Mouse (Mus musculus): ENCODE data around the gene Plin5. TPM values are rescaled to one million over a fixed set of nuclear protein-coding genes. Genes with fewer than 3 reads are reported as not detected.

Gene Plin5
- polyA plus RNA-seq, 1 experiment = 0.06 TPM

DNA sequence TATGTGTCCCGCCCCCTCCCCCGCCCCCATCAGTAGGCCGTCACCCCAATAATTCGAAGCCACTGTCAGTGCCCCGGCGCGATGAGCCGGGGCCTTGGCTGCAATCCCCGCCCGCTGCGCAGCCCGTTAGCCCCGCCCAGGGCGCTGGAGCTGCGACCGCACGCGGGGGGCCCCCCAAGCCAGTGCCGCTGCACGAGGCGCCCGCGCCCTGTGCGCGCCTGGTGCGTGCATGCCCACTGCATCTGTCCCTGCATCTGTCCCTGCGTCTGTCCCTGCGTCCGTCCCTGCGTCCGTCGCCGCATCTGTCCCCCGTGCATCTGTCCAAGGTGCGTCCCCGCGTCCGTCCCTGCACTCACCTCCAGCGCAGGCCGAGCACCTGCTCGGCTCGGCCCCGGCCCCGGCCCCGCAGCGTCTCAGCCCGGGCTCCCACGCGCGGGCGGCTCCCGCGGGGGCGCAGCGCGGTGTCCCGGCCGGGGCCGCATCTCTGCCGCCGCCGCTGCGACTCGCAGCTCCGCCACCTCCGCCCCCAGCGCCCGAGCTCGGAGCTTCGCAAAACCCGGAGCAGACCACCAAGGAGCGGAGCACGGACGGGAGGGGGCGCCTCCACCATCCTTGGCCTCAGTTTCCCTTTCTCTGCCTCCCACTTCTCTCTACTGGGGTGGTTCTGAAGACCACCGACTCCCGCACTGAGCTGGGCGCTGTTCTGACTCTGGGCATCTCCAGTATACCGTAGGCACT lies 22.6 kb upstream of the Plin5 start, which contains the start of gene Sema6b:
TSS of gene Sema6b (minus strand) at position 486 of the 738 bp plus-strand sequence.
- Histone ChIP-seq H3K36me3 (ENCODE audit: control insufficient read depth, insufficient read depth) (no peaks in the 10 kb centered on the region), H3K79me2 (ENCODE audit: control insufficient read depth, insufficient read depth) (no peaks in the 10 kb centered on the region), H3K4me3 (no peak within 1 kb of the TSS), H3K4me2 (ENCODE audit: low read depth) (peak within 1 kb of the TSS; percentile 55), H3ac (ENCODE audit: control insufficient read depth, insufficient read length) (no peak within 1 kb of the TSS), H3K27me3 (ENCODE audit: control insufficient read depth, insufficient read depth, insufficient read length) (peaks cover 82% of the 10 kb centered on the region)
- TF ChIP-seq POLR2AphosphoS2 (IDR thresholded peaks at IDR 0.05; ENCODE audit: insufficient read length, low read depth) (no peak), SRF (IDR thresholded peaks at IDR 0.05; ENCODE audit: control insufficient read depth, insufficient read length, low read depth) (no peak), TCF12 (IDR thresholded peaks at IDR 0.05; ENCODE audit: insufficient read depth, poor library complexity, severe bottlenecking) (no peak), TCF3 (IDR thresholded peaks at IDR 0.05; ENCODE audit: insufficient read length, low read depth) (peak; percentile 36), MAX (IDR thresholded peaks at IDR 0.05; ENCODE audit: low read depth) (no peak), E2F4 (IDR thresholded peaks at IDR 0.05; ENCODE audit: insufficient read depth) (no peak), CEBPB (IDR thresholded peaks at IDR 0.05; ENCODE audit: insufficient read depth, poor library complexity, severe bottlenecking) (no peak), USF1 (IDR thresholded peaks at IDR 0.05; ENCODE audit: low read depth) (no peak), REST (IDR thresholded peaks at IDR 0.05; ENCODE audit: insufficient read depth, insufficient read length) (no peak), POLR2A (IDR thresholded peaks at IDR 0.05; ENCODE audit: insufficient read length, low read depth) (no peak), MYOD1 (IDR thresholded peaks at IDR 0.05; ENCODE audit: control insufficient read depth in 1 of 3, insufficient read length in 2 of 3, low read depth in 2 of 3) (peak in 2 of 3 experiments; percentile 13 to 49), MYOG (IDR thresholded peaks at IDR 0.05; ENCODE audit: control insufficient read depth in 1 of 3, insufficient read depth in 1 of 3, insufficient read length in 2 of 3, low read depth in 2 of 3) (peak in 2 of 3 experiments; percentile 68 to 71)

- no peaks in the 10 kb centered on the region for H3K79me2 ChIP-seq (ENCODE audit: control insufficient read depth, insufficient read depth)
- no peak overlapping the region for H3K4me3 ChIP-seq
- H3ac ChIP-seq (ENCODE audit: control insufficient read depth, insufficient read length) = no peak overlapping the region
- TF ChIP-seq MYOG (IDR thresholded peaks at IDR 0.05; ENCODE audit: control insufficient read depth in 1 of 3, insufficient read depth in 1 of 3, insufficient read length in 2 of 3, low read depth in 2 of 3) (no peak), MYOD1 (IDR thresholded peaks at IDR 0.05; ENCODE audit: control insufficient read depth in 1 of 3, insufficient read length in 2 of 3, low read depth in 2 of 3) (no peak), SRF (IDR thresholded peaks at IDR 0.05; ENCODE audit: control insufficient read depth, insufficient read length, low read depth) (no peak), POLR2AphosphoS2 (IDR thresholded peaks at IDR 0.05; ENCODE audit: insufficient read length, low read depth) (no peak), TCF3 (IDR thresholded peaks at IDR 0.05; ENCODE audit: insufficient read length, low read depth) (no peak), MAX (IDR thresholded peaks at IDR 0.05; ENCODE audit: low read depth) (no peak), USF1 (IDR thresholded peaks at IDR 0.05; ENCODE audit: low read depth) (no peak), REST (IDR thresholded peaks at IDR 0.05; ENCODE audit: insufficient read depth, insufficient read length) (no peak), TCF12 (IDR thresholded peaks at IDR 0.05; ENCODE audit: insufficient read depth, poor library complexity, severe bottlenecking) (no peak), CEBPB (IDR thresholded peaks at IDR 0.05; ENCODE audit: insufficient read depth, poor library complexity, severe bottlenecking) (no peak)
- H3K36me3 ChIP-seq (ENCODE audit: control insufficient read depth, insufficient read depth) = no peaks in the 10 kb centered on the region
- H3K27me3 ChIP-seq (ENCODE audit: control insufficient read depth, insufficient read depth, insufficient read length) = peaks cover 76% of the 10 kb centered on the region
- no peak overlapping the region for H3K4me2 ChIP-seq (ENCODE audit: low read depth)
Measured at GRCm38 (mm10) chr17:56139355-56139754, 22.0 kb upstream of the Plin5 start.

- no peak overlapping the region for H3ac ChIP-seq (ENCODE audit: control insufficient read depth, insufficient read length)
- H3K4me2 ChIP-seq (ENCODE audit: low read depth) = no peak overlapping the region
- no peaks in the 10 kb centered on the region for H3K79me2 ChIP-seq (ENCODE audit: control insufficient read depth, insufficient read depth)
- no peak overlapping the region for H3K4me3 ChIP-seq
- no peaks in the 10 kb centered on the region for H3K36me3 ChIP-seq (ENCODE audit: control insufficient read depth, insufficient read depth)
- no peak for TF ChIP-seq E2F4 (IDR thresholded peaks at IDR 0.05; ENCODE audit: insufficient read depth)
- no peak for TF ChIP-seq SRF (IDR thresholded peaks at IDR 0.05; ENCODE audit: control insufficient read depth, insufficient read length, low read depth)
- H3K27me3 ChIP-seq (ENCODE audit: control insufficient read depth, insufficient read depth, insufficient read length) = peaks cover 62% of the 10 kb centered on the region
Measured at GRCm38 (mm10) chr17:56137839-56138613, 20.6 kb upstream of the Plin5 start.

DNA sequence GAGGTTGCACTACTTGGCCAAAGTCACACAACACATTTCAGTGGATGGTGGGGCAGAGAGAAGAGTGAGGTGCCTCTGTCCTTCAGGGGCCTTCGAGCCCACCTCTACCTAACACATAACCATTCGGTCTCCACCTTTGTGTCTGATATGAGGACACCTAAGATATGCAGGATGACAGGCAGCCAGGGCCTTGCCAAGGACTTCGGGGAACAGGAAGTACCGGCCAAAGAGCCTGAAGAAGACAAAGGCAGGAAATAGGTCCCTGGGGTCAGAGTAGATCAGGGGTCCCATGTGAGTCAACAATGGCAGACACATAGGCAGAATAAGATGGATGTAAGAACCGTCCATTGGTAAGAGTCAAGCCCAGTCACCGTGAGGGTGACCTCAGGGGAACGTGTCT lies 19.2 kb upstream of the Plin5 start:
- Histone ChIP-seq H3K36me3 (ENCODE audit: control insufficient read depth, insufficient read depth) (no peaks in the 10 kb centered on the region), H3K27me3 (ENCODE audit: control insufficient read depth, insufficient read depth, insufficient read length) (peaks cover 53% of the 10 kb centered on the region), H3K4me3 (no peak overlapping the region), H3K79me2 (ENCODE audit: control insufficient read depth, insufficient read depth) (no peaks in the 10 kb centered on the region), H3K4me2 (ENCODE audit: low read depth) (no peak overlapping the region), H3ac (ENCODE audit: control insufficient read depth, insufficient read length) (no peak overlapping the region)
- TF ChIP-seq MYOG (IDR thresholded peaks at IDR 0.05; ENCODE audit: control insufficient read depth in 1 of 3, insufficient read depth in 1 of 3, insufficient read length in 2 of 3, low read depth in 2 of 3) = no peak
- no peak for TF ChIP-seq CEBPB (IDR thresholded peaks at IDR 0.05; ENCODE audit: insufficient read depth, poor library complexity, severe bottlenecking)
- no peak for TF ChIP-seq USF1 (IDR thresholded peaks at IDR 0.05; ENCODE audit: low read depth)
- TF ChIP-seq TCF3 (IDR thresholded peaks at IDR 0.05; ENCODE audit: insufficient read length, low read depth) = no peak
- TF ChIP-seq REST (IDR thresholded peaks at IDR 0.05; ENCODE audit: insufficient read depth, insufficient read length) = no peak
- TF ChIP-seq SRF (IDR thresholded peaks at IDR 0.05; ENCODE audit: control insufficient read depth, insufficient read length, low read depth) = no peak
- no peak for TF ChIP-seq TCF12 (IDR thresholded peaks at IDR 0.05; ENCODE audit: insufficient read depth, poor library complexity, severe bottlenecking)
- TF ChIP-seq POLR2AphosphoS2 (IDR thresholded peaks at IDR 0.05; ENCODE audit: insufficient read length, low read depth) = no peak
- TF ChIP-seq MYOD1 (IDR thresholded peaks at IDR 0.05; ENCODE audit: control insufficient read depth in 1 of 3, insufficient read length in 2 of 3, low read depth in 2 of 3) = no peak
- TF ChIP-seq E2F4 (IDR thresholded peaks at IDR 0.05; ENCODE audit: insufficient read depth) = no peak
- no peak for TF ChIP-seq POLR2A (IDR thresholded peaks at IDR 0.05; ENCODE audit: insufficient read length, low read depth)
- TF ChIP-seq MAX (IDR thresholded peaks at IDR 0.05; ENCODE audit: low read depth) = no peak
